Mouse (Mus musculus) liver, embryonic 12.5 days (tissue): ENCODE data around the gene Sys1. TPM values are rescaled to one million over a fixed set of nuclear protein-coding genes. Genes with fewer than 3 reads are reported as not detected.

Source experiments
- ATAC-seq: fragments of 200-750 bp; cut with Nextera tagmentation; 2 replicates; pipeline ENCODE4 v1.8.0; 2017; ENCODE audit warnings: moderate number of reproducible peaks, mild to moderate bottlenecking, moderate library complexity
- H3K27ac ChIP-seq: fragments of 300-500 bp; sonication (generic); 2 replicates; pipeline ENCODE4 v1.5.1; 2016; ENCODE audit warnings: mild to moderate bottlenecking
- H3K27me3 ChIP-seq: fragments of 300-500 bp; sonication (generic); replicated peaks from 2 replicates; pipeline ENCODE4 v1.6.1; 2016; ENCODE audit warnings: mild to moderate bottlenecking, moderate library complexity
- H3K36me3 ChIP-seq: fragments of 300-500 bp; sonication (generic); 2 replicates; pipeline ENCODE4 v1.6.1; 2016; ENCODE audit warnings: mild to moderate bottlenecking, moderate library complexity
- H3K4me1 ChIP-seq: fragments of 300-500 bp; sonication (generic); 2 replicates; pipeline ENCODE4 v1.6.1; 2016
- H3K4me2 ChIP-seq: fragments of 300-500 bp; sonication (generic); 2 replicates; pipeline ENCODE4 v1.6.1; 2016; ENCODE audit warnings: mild to moderate bottlenecking, moderate library complexity
- H3K4me3 ChIP-seq: fragments of 300-500 bp; sonication (generic); 2 replicates; pipeline ENCODE4 v1.5.1; 2016; ENCODE audit warnings: mild to moderate bottlenecking, moderate library complexity
- H3K9ac ChIP-seq: fragments of 300-500 bp; sonication (generic); 2 replicates; pipeline ENCODE4 v1.6.1; 2016; ENCODE audit warnings: mild to moderate bottlenecking, moderate library complexity
- H3K9me3 ChIP-seq: fragments of 300-500 bp; sonication (generic); replicated peaks from 2 replicates; pipeline ENCODE4 v1.6.1; 2016; ENCODE audit warnings: mild to moderate bottlenecking, moderate library complexity
- WGBS: fragments of 180-500 bp; shearing (Covaris S2); methylation state at CpG from one replicate; pipeline ENCODE4 v1.1.7; 2016; ENCODE audit not compliant: insufficient replicate concordance; 5-methylcytosine and 5-hydroxymethylcytosine counted together
- polyA plus RNA-seq: library from polyadenylated mRNA; unstranded; fragments of >200 nt; fragmentation: Nextera tagmentation; extraction: Ambion mirVana; gene quantifications from 2 replicates; pipeline ENCODE4 v1.2.1, GENCODE M21; 2016

The Sys1 gene
- 36.1 and 37.9 TPM in 2 replicates for polyA plus RNA-seq

DNA sequence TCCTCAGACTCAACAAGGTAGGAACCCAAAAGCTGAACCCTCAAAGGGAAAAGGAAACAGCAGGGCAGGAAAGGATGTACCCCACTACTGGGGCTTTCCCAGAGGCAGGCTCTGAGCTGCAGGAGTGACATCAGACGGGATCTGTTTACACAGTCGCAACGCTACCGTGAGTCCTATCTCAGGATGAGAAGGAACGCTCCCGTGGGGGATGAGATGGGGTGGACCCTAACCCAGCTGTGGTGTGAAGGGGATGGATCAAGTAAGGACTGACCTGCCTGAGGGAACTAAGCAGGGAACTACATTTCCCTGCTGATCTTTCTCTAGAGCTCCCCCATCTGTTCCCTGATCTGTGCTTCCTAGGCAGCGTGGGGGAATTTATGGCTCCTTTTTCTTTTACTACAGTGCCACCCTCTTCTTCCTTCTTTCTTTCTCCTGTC lies at the start of gene Sys1:
Gene Sys1 (plus strand): TSS at position 101 of the 437 bp plus-strand sequence.
- no peak within 1 kb of the TSS for H3K4me3 ChIP-seq
- no peak for ATAC-seq
- 4% methylated on average over 7 of the region's 7 CpGs for WGBS
- no peaks in the 10 kb centered on the region for H3K9me3 ChIP-seq
- H3K36me3 ChIP-seq = no peaks in the 10 kb centered on the region
- H3K4me1 ChIP-seq = peaks cover 15% of the 10 kb centered on the region
- peak within 1 kb of the TSS; percentile 25; the same call in 1 of the 2 replicates for H3K9ac ChIP-seq
- H3K27me3 ChIP-seq = peaks cover 33% of the 10 kb centered on the region
- peak within 1 kb of the TSS; percentile 33 for H3K4me2 ChIP-seq
- peak within 1 kb of the TSS; percentile 61 for H3K27ac ChIP-seq

GRCm38 (mm10) chr2:164407708-164408107 lies 49.1 kb upstream of the Sys1 start:
- WGBS = under 1% methylated on average over 22 of the region's 22 CpGs
- Histone ChIP-seq H3K27me3 (peaks cover 87% of the 10 kb centered on the region), H3K4me3 (no peak overlapping the region), H3K4me1 (no peaks in the 10 kb centered on the region), H3K27ac (no peak overlapping the region), H3K36me3 (no peaks in the 10 kb centered on the region), H3K9me3 (no peaks in the 10 kb centered on the region), H3K9ac (no peak overlapping the region), H3K4me2 (0 out of 2 replicates have a peak overlapping the region, but pooled peaks have one; percentile 17)
- ATAC-seq = no peak

DNA sequence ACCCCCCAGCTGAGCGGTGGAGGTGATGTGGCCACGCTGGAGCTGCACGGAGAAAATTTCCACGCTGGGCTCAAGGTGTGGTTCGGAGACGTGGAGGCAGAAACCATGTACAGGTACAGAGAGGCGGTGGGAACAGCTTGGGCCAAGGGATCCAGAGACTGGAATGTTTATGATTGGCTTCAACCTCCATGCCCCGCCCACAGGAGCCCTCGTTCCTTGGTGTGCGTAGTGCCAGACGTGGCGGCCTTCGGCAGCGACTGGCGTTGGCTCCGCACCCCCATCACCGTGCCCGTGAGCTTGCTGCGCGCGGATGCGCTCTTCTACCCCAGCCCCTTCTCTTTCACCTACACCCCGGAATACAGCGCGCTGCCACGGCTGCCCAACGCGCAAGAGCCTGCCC lies 42.6 kb upstream of the Sys1 start:
- no peaks in the 10 kb centered on the region for H3K9me3 ChIP-seq
- peaks cover 51% of the 10 kb centered on the region for H3K27me3 ChIP-seq
- no peak overlapping the region for H3K27ac ChIP-seq
- peak overlapping the region; percentile 38 for H3K4me2 ChIP-seq
- H3K4me1 ChIP-seq = no peaks in the 10 kb centered on the region
- 23% methylated on average over 28 of the region's 28 CpGs for WGBS
- no peaks in the 10 kb centered on the region for H3K36me3 ChIP-seq
- no peak overlapping the region for H3K4me3 ChIP-seq
- ATAC-seq = no peak
- no peak overlapping the region for H3K9ac ChIP-seq

DNA sequence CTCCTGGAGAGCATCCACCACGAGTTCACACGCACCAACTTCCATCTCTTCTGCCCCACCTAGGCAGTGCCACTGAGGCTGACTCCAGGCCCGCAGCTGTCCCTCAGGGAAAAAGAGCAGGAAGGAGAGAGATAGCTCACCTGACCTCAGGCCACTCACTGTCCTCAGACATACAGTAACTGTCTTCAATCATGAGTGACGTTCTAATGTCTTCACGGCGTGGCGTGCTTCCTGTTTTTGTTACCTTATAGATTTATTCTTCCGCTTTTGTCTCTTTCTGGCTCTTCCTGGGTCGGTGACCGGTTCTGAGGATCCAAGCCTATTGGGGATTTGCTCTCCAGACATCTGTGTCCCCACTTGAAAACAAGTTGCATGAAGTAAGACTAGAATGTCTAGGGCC lies 42.2 kb upstream of the Sys1 start:
- H3K4me3 ChIP-seq = no peak overlapping the region
- peaks cover 47% of the 10 kb centered on the region for H3K27me3 ChIP-seq
- no peak overlapping the region for H3K9ac ChIP-seq
- peak overlapping the region; percentile 38 for H3K4me2 ChIP-seq
- H3K27ac ChIP-seq = no peak overlapping the region
- H3K4me1 ChIP-seq = no peaks in the 10 kb centered on the region
- no peak for ATAC-seq
- no peaks in the 10 kb centered on the region for H3K36me3 ChIP-seq
- H3K9me3 ChIP-seq = no peaks in the 10 kb centered on the region
- 48% methylated on average over 10 of the region's 10 CpGs for WGBS

DNA sequence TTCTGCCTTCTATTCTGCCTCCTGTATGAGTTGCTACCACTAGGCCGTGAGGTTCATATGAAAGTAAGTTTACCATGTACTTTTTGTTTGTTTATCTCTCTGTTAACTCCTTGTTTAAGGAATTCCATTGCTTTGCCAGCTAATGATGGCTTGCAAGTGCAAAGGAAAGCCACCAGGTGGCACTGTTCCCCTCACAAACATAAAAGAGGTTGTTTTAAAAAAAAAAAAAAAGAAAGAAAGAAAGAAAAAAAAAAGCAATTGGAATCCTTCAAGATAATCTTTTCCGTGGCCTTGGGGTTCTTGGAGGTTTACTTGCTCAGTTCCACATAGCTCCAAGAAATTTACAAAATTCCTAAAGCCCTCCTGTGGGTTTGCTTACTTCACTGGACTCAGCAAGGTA lies 39.6 kb upstream of the Sys1 start:
- WGBS = 2% methylated on average over 2 of the region's 2 CpGs
- no peaks in the 10 kb centered on the region for H3K36me3 ChIP-seq

GRCm38 (mm10) chr2:164418308-164418875 lies 38.4 kb upstream of the Sys1 start:
- Histone ChIP-seq H3K36me3 (no peaks in the 10 kb centered on the region), H3K9ac (no peak overlapping the region), H3K27me3 (peaks cover 24% of the 10 kb centered on the region), H3K4me3 (no peak overlapping the region), H3K4me2 (no peak overlapping the region), H3K27ac (no peak overlapping the region), H3K4me1 (no peaks in the 10 kb centered on the region), H3K9me3 (no peaks in the 10 kb centered on the region)
- no peak for ATAC-seq
- WGBS = 24% methylated on average over 3 of the region's 3 CpGs

More for the DNA sequence above, 39.6 kb upstream of the Sys1 start:
- no peak for ATAC-seq
- H3K4me3 ChIP-seq = no peak overlapping the region
- no peaks in the 10 kb centered on the region for H3K9me3 ChIP-seq
- H3K27ac ChIP-seq = no peak overlapping the region
- no peak overlapping the region for H3K4me2 ChIP-seq
- peaks cover 32% of the 10 kb centered on the region for H3K27me3 ChIP-seq
- H3K9ac ChIP-seq = no peak overlapping the region
- H3K4me1 ChIP-seq = no peaks in the 10 kb centered on the region

DNA sequence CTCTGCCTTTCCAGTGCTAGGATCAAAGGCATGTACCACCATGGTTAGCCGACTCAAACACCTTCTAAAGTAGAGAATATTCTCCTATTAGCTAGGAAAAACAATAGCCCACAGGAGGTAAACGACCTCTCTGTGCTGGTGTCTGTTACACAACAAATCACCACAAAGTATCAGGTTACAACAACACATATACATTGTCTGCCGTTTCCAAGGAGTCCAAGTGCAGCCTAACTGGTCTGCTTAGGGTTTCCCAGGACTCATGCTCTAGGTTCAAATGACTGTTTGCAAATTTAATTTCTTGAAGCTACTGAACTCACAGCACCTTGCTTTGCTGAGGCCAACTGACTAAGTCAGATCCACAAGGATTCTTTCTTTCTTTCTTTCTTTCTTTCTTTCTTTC lies 37.3 kb upstream of the Sys1 start:
- no peaks in the 10 kb centered on the region for H3K4me1 ChIP-seq
- 10% methylated on average over 3 of the region's 3 CpGs for WGBS
- H3K9ac ChIP-seq = no peak overlapping the region
- no peak for ATAC-seq
- H3K36me3 ChIP-seq = peaks cover 7% of the 10 kb centered on the region
- H3K4me2 ChIP-seq = no peak overlapping the region
- no peak overlapping the region for H3K27ac ChIP-seq
- H3K9me3 ChIP-seq = no peaks in the 10 kb centered on the region
- H3K27me3 ChIP-seq = peaks cover 14% of the 10 kb centered on the region; the same call in 1 of the 2 replicates
- H3K4me3 ChIP-seq = no peak overlapping the region

DNA sequence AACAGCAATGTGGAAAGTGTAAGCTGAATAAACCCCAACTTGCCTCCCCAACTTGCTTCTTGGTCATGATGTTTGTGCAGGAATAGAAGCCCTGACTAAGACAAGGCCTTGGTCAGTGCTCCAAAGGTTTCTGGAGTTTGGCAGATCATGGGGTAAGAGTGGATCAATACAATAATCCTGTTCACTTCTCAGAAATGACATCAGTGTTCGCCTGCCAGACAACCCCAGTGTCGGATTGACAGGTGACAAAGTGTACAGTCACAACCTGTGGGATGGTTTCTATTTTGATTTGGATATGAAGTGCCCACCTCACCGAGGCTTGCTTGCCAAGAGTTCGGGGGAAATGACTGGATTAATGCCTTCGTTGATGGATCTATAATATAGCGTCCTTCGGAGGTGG lies 35.5 kb upstream of the Sys1 start:
- no peak for ATAC-seq
- peaks cover 10% of the 10 kb centered on the region for H3K36me3 ChIP-seq
- H3K27me3 ChIP-seq = peaks cover 15% of the 10 kb centered on the region
- no peak overlapping the region for H3K4me3 ChIP-seq
- H3K4me1 ChIP-seq = no peaks in the 10 kb centered on the region
- 62% methylated on average over 7 of the region's 7 CpGs for WGBS
- no peak overlapping the region for H3K4me2 ChIP-seq
- no peaks in the 10 kb centered on the region for H3K9me3 ChIP-seq
- no peak overlapping the region for H3K27ac ChIP-seq
- H3K9ac ChIP-seq = no peak overlapping the region

DNA sequence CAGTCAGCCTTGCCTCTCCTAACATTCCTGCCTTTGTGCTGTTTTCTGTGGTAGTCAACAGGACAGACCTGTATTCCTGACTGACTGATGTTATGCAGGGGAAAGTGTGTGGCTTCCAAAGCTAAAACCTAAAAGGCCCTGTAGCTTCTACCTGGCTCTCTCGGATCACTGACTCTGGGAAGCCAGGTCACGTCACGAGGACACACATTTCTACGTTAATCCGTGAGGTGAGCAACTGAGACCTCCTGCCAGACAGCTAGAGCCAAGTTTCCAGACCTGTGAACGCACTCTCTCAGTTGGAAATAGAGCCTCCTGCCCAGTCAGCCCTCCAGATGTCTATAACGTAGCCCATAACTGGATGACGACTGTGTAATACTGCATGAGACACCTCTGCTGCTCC lies 34.8 kb upstream of the Sys1 start:
- H3K9me3 ChIP-seq = no peaks in the 10 kb centered on the region
- H3K4me2 ChIP-seq = no peak overlapping the region
- no peak overlapping the region for H3K9ac ChIP-seq
- WGBS = 72% methylated on average over 8 of the region's 8 CpGs
- no peak for ATAC-seq
- H3K4me1 ChIP-seq = no peaks in the 10 kb centered on the region
- peaks cover 21% of the 10 kb centered on the region for H3K27me3 ChIP-seq
- H3K27ac ChIP-seq = no peak overlapping the region
- no peak overlapping the region for H3K4me3 ChIP-seq
- H3K36me3 ChIP-seq = peaks cover 10% of the 10 kb centered on the region

DNA sequence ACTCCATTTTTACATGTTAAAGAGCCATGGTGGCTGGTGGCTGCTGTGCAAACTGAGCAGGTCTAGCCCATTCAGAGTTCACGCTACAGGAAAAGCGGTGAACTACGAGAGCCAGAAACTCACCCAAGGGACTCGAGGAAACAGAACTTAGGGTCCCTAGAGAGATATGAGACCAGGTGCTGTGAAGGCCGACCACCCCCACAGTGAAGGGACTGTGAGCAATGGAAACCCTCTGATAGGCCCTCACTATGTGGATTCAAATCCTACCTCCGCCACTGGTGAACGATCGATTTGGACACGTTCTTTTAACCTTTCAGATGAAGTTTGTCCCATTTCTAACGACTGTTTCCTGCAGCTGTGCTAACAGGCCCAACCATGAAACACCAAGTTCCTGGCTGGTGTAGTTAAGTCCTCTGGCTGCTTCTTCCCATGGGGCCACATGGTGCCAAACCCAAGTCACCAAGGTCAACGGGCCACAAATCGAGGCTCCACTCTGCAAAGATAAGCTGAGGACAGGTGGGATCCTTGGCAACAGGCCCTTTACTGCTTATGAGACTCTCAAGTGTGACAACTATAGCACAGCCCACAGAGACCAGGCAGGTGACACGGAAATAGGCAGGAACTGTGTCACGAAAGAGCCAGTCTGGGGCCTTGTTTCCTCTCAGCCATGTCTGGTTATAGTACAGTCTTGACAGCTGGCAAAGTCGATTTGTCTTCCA lies 33.9 kb upstream of the Sys1 start:
- Histone ChIP-seq H3K27me3 (peaks cover 28% of the 10 kb centered on the region), H3K4me2 (no peak overlapping the region), H3K4me1 (no peaks in the 10 kb centered on the region), H3K4me3 (no peak overlapping the region), H3K9me3 (no peaks in the 10 kb centered on the region), H3K27ac (no peak overlapping the region), H3K36me3 (peaks cover 15% of the 10 kb centered on the region), H3K9ac (no peak overlapping the region)
- no peak for ATAC-seq
- 68% methylated on average over 15 of the region's 15 CpGs for WGBS

GRCm38 (mm10) chr2:164423464-164423863 lies 33.3 kb upstream of the Sys1 start:
- peaks cover 32% of the 10 kb centered on the region for H3K27me3 ChIP-seq
- no peak overlapping the region for H3K4me2 ChIP-seq
- no peak overlapping the region for H3K27ac ChIP-seq
- H3K9ac ChIP-seq = no peak overlapping the region
- no peaks in the 10 kb centered on the region for H3K9me3 ChIP-seq
- 72% methylated on average over 11 of the region's 11 CpGs for WGBS
- H3K4me3 ChIP-seq = no peak overlapping the region
- 0 out of 2 replicates have a peak, but pooled peaks cover 3% of the 10 kb centered on the region for H3K4me1 ChIP-seq
- H3K36me3 ChIP-seq = peaks cover 18% of the 10 kb centered on the region
- no peak for ATAC-seq

- Histone ChIP-seq H3K27me3 (peaks cover 39% of the 10 kb centered on the region), H3K9ac (no peak overlapping the region), H3K36me3 (peaks cover 23% of the 10 kb centered on the region), H3K4me3 (no peak overlapping the region), H3K4me2 (no peak overlapping the region), H3K4me1 (0 out of 2 replicates have a peak, but pooled peaks cover 3% of the 10 kb centered on the region), H3K9me3 (no peaks in the 10 kb centered on the region), H3K27ac (no peak overlapping the region)
- WGBS = 77% methylated on average over 8 of the region's 8 CpGs
- ATAC-seq = no peak
These were observed 32.4 kb upstream of the Sys1 start for GRCm38 (mm10) chr2:164424406-164424805.
